Mouse (Mus musculus): ENCODE results near the gene AY358078.

DNA sequence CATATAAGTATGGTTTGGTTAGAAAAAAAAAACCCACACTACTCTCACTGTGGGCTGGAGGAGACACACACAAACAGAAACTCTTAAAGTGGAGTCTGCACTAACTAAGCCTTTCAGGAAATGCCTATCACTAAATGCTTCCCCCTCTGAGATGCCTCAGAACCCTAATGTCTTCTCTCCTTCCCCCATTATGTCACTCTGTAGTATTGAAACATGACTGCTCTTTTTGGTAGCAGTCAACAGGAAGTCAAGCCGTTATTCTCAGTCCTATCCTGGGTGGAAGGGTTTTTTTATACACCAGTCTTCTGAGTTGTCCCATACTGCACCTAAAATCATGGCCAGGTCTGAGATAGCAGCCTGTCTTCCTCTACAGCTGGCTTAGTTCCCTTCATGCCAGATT lies 26.8 kb downstream of the AY358078 start:
- TF ChIP-seq CTCF (conservative IDR thresholded peaks at IDR 0.05; ENCODE audit: insufficient read depth, insufficient read length, low read depth, low read length) = no peak
- no peak for TF ChIP-seq POLR2A (IDR thresholded peaks at IDR 0.05; ENCODE audit: low read depth, low read length)
